Mouse (Mus musculus) hindbrain, embryonic 10.5 days (tissue): ENCODE results near the gene Vmn1r185. TPM values are rescaled to one million over a fixed set of nuclear protein-coding genes. Genes with fewer than 3 reads are reported as not detected.
"Not testable (repeated sequence)": the region's sequence is repeated elsewhere in the genome, so short reads cannot be mapped to it uniquely, and the experiment has no call there.

ENCODE experiments used
- DNase-seq: peaks from one replicate; pipeline ENCODE4 v3.0.0-alpha.2; 2017; ENCODE audit warnings: low spot score
- H3K27ac ChIP-seq: fragments of 300-500 bp; sonication (generic); 2 replicates; pipeline ENCODE4 v1.5.1; 2016; ENCODE audit warnings: mild to moderate bottlenecking, moderate library complexity
- H3K27me3 ChIP-seq: fragments of 300-500 bp; sonication (generic); 2 replicates; pipeline ENCODE4 v1.6.1; 2016; ENCODE audit warnings: mild to moderate bottlenecking; ENCODE audit not compliant: poor library complexity, insufficient read depth, severe bottlenecking
- H3K36me3 ChIP-seq: fragments of 300-500 bp; sonication (generic); 2 replicates; pipeline ENCODE4 v1.6.1; 2016; ENCODE audit warnings: mild to moderate bottlenecking, moderate library complexity
- H3K4me1 ChIP-seq: fragments of 300-500 bp; sonication (generic); replicated peaks from 2 replicates; pipeline ENCODE4 v1.6.1; 2016; ENCODE audit warnings: mild to moderate bottlenecking
- H3K4me3 ChIP-seq: fragments of 300-500 bp; sonication (generic); 2 replicates; pipeline ENCODE4 v1.5.1; 2016; ENCODE audit warnings: mild to moderate bottlenecking, moderate library complexity
- H3K9me3 ChIP-seq: fragments of 300-500 bp; sonication (generic); 2 replicates; pipeline ENCODE4 v1.6.1; 2016; ENCODE audit warnings: mild to moderate bottlenecking, moderate library complexity
- WGBS: fragments of 180-500 bp; shearing (Covaris S2); methylation state at CpG from one replicate; pipeline ENCODE4 v1.1.7; 2016; 5-methylcytosine and 5-hydroxymethylcytosine counted together
- polyA plus RNA-seq: library from polyadenylated mRNA; unstranded; fragments of >200 nt; fragmentation: Nextera tagmentation; extraction: Ambion mirVana; gene quantifications from 2 replicates; pipeline ENCODE4 v1.2.1, GENCODE M21; 2016

The Vmn1r185 gene
- not detected in 2 replicates for polyA plus RNA-seq

GRCm38 (mm10) chr7:26618364-26618763, at the start of gene Vmn1r185:
Gene Vmn1r185, minus strand, starts transcription at chr7:26618464.
- H3K36me3 ChIP-seq, H3K27ac ChIP-seq, H3K27me3 ChIP-seq, H3K4me1 ChIP-seq, H3K4me3 ChIP-seq, DNase-seq, H3K9me3 ChIP-seq: not testable (repeated sequence)
- WGBS = 73% methylated on average over 1 of the region's 1 CpGs

GRCm38 (mm10) chr7:26667466-26667865, 49.2 kb upstream of the Vmn1r185 start:
- H3K27ac ChIP-seq, DNase-seq, H3K36me3 ChIP-seq, H3K27me3 ChIP-seq, H3K4me3 ChIP-seq, H3K4me1 ChIP-seq: not testable (repeated sequence)
- 30% methylated on average over 2 of the region's 2 CpGs for WGBS
- peaks cover 13% of the 10 kb centered on the region; the same call in 1 of the 2 replicates for H3K9me3 ChIP-seq

- 86% methylated on average over 5 of the region's 5 CpGs for WGBS
- H3K36me3 ChIP-seq = no peaks in the 10 kb centered on the region
- no peak overlapping the region for H3K27ac ChIP-seq
- H3K4me3 ChIP-seq = no peak overlapping the region
- no peak for DNase-seq
- no peaks in the 10 kb centered on the region for H3K4me1 ChIP-seq
- H3K9me3 ChIP-seq = peaks cover 24% of the 10 kb centered on the region
- no peaks in the 10 kb centered on the region for H3K27me3 ChIP-seq
Observed at GRCm38 (mm10) chr7:26666011-26666410, 47.7 kb upstream of the Vmn1r185 start.

DNA sequence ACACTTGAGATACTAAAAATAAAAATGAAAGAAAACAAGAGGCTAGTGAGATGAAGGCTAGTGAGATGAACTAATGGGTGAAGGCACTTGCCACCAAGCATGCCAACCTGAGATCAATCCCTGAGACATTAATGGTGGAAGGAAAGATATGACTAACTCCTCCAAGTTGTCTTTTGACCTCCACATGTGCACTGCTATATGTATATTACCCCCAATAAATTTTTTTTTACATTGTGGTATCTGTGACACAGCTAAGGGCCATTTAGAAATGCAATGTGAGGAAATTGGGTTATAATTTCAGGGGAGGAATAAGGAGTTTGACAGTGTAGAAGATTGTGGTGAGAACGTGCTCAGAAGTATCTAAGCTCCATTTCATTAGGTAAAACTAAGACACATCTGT, 28.5 kb downstream of the Vmn1r185 start:
- no peak overlapping the region for H3K4me3 ChIP-seq
- H3K27ac ChIP-seq = no peak overlapping the region
- no peaks in the 10 kb centered on the region for H3K4me1 ChIP-seq
- DNase-seq = no peak
- 77% methylated on average over 1 of the region's 1 CpGs for WGBS
- 0 out of 2 replicates have a peak, but pooled peaks cover 3% of the 10 kb centered on the region for H3K9me3 ChIP-seq
- H3K27me3 ChIP-seq = no peaks in the 10 kb centered on the region
- no peaks in the 10 kb centered on the region for H3K36me3 ChIP-seq

GRCm38 (mm10) chr7:26589077-26589476, 29.2 kb downstream of the Vmn1r185 start:
- Histone ChIP-seq H3K27me3 (no peaks in the 10 kb centered on the region), H3K4me1 (no peaks in the 10 kb centered on the region), H3K36me3 (no peaks in the 10 kb centered on the region), H3K9me3 (0 out of 2 replicates have a peak, but pooled peaks cover 3% of the 10 kb centered on the region), H3K27ac (no peak overlapping the region), H3K4me3 (no peak overlapping the region)
- no peak for DNase-seq

Other genes with a start within 250 kb of the Vmn1r185 start
- not detected in 2 replicates for gene Nlrp9c, start 214.8 kb downstream of the Vmn1r185 start, polyA plus RNA-seq
- gene Nlrp4a, start 183.4 kb downstream of the Vmn1r185 start, polyA plus RNA-seq = not detected in 2 replicates
- not detected in 2 replicates for gene Nlrp9a, start 83.4 kb downstream of the Vmn1r185 start, polyA plus RNA-seq
- gene Cyp2b23, start 68.0 kb upstream of the Vmn1r185 start, polyA plus RNA-seq = not detected in 2 replicates
- 0.07 TPM in 1 of 2 replicates, not detected in the other for gene Cyp2b19, start 138.7 kb upstream of the Vmn1r185 start, polyA plus RNA-seq
- gene Cyp2g1, start 190.4 kb upstream of the Vmn1r185 start, polyA plus RNA-seq = not detected in 2 replicates
- gene Cyp2a5, start 216.8 kb upstream of the Vmn1r185 start, polyA plus RNA-seq = not detected in 2 replicates